Mouse (Mus musculus) limb, embryonic 14.5 days (tissue): ENCODE measurements around the gene Gm7879. TPM values are rescaled to one million over a fixed set of nuclear protein-coding genes. Genes with fewer than 3 reads are reported as not detected.

ENCODE experiments used
- ATAC-seq: fragments of 200-750 bp; cut with Nextera tagmentation; 2 replicates; pipeline ENCODE4 v1.8.0; 2017; ENCODE audit warnings: low read depth, moderate number of reproducible peaks, moderate TSS enrichment; ENCODE audit not compliant: low FRiP score
- DNase-seq: peaks from one replicate; pipeline ENCODE4 v3.0.0-alpha.2; 2015; ENCODE audit warnings: low spot score
- H3K27ac ChIP-seq: fragments of 300-500 bp; sonication (generic); replicated peaks from 2 replicates; pipeline ENCODE4 v1.5.1; 2014; ENCODE audit warnings: low read depth, mild to moderate bottlenecking, low read length, moderate library complexity, mixed read lengths
- H3K27me3 ChIP-seq: fragments of 300-500 bp; sonication (generic); 2 replicates; pipeline ENCODE4 v1.6.1; 2014; ENCODE audit warnings: low read length, mixed read lengths; ENCODE audit not compliant: control insufficient read depth, insufficient read depth
- H3K36me3 ChIP-seq: fragments of 300-500 bp; sonication (generic); 2 replicates; pipeline ENCODE4 v1.6.1; 2014; ENCODE audit warnings: mild to moderate bottlenecking, low read length, moderate library complexity, mixed read lengths; ENCODE audit not compliant: control insufficient read depth, insufficient read depth
- H3K4me1 ChIP-seq: fragments of 300-500 bp; sonication (generic); 2 replicates; pipeline ENCODE4 v1.6.1; 2014; ENCODE audit warnings: antibody characterized with exemption, low read length, mixed read lengths; ENCODE audit not compliant: control insufficient read depth, insufficient read depth
- H3K4me2 ChIP-seq: fragments of 300-500 bp; sonication (generic); replicated peaks from 2 replicates; pipeline ENCODE4 v1.6.1; 2014; ENCODE audit warnings: low read depth, mild to moderate bottlenecking, low read length, moderate library complexity; ENCODE audit not compliant: severe bottlenecking
- H3K4me3 ChIP-seq: fragments of 300-500 bp; sonication (generic); replicated peaks from 2 replicates; pipeline ENCODE4 v1.5.1; 2014; ENCODE audit warnings: low read length
- H3K9ac ChIP-seq: fragments of 300-500 bp; sonication (generic); 2 replicates; pipeline ENCODE4 v1.6.1; 2014; ENCODE audit warnings: mild to moderate bottlenecking, low read depth, low read length, moderate library complexity; ENCODE audit not compliant: severe bottlenecking
- H3K9me3 ChIP-seq: fragments of 300-500 bp; sonication (generic); 2 replicates; pipeline ENCODE4 v1.6.1; 2016; ENCODE audit warnings: low read length; ENCODE audit not compliant: control insufficient read depth
- POLR2A ChIP-seq: fragments of 200-500 bp; IDR thresholded peaks from 2 replicates; pipeline ENCODE4 v1.8.0; 2012; ENCODE audit warnings: inconsistent platforms, mild to moderate bottlenecking, moderate library complexity, borderline replicate concordance; ENCODE audit not compliant: insufficient read depth, insufficient read length; ENCODE audit errors: extremely low read depth
- WGBS: fragments of 180-500 bp; shearing (Covaris S2); extraction: QIAGEN DNeasy Blood & Tissue Kit; methylation state at CpG from one replicate; pipeline ENCODE4 v1.1.7; 2014; 5-methylcytosine and 5-hydroxymethylcytosine counted together
- polyA plus RNA-seq, 2 experiments: library from polyadenylated mRNA; depleted of rRNA in 1 of 2; stranded (reverse) in 1 of 2; unstranded in 1 of 2; fragments of >200 nt; fragmentation: Nextera tagmentation in 1 of 2; extraction: Ambion mirVana in 1 of 2; gene quantifications; 2 replicates each; pipeline versions ENCODE4 v1.2.1 to v1.2.3; 2012 to 2014

The Gm7879 gene
- polyA plus RNA-seq, 2 experiments = 0.38 to 0.70 TPM

GRCm38 (mm10) chr5:43871845-43872244 lies 41.1 kb upstream of the Gm7879 start:
- 85% methylated on average over 1 of the region's 1 CpGs for WGBS
- DNase-seq = no peak
- H3K4me2 ChIP-seq = no peak overlapping the region
- no peak overlapping the region for H3K27ac ChIP-seq
- H3K4me1 ChIP-seq = peaks cover 11% of the 10 kb centered on the region; the same call in 1 of the 2 replicates
- TF ChIP-seq POLR2A = no peak
- H3K9me3 ChIP-seq = no peaks in the 10 kb centered on the region
- no peaks in the 10 kb centered on the region for H3K36me3 ChIP-seq
- no peak overlapping the region for H3K9ac ChIP-seq
- no peak overlapping the region for H3K4me3 ChIP-seq
- no peak for ATAC-seq
- H3K27me3 ChIP-seq = no peaks in the 10 kb centered on the region

GRCm38 (mm10) chr5:43872652-43873051 lies 40.3 kb upstream of the Gm7879 start:
- TF ChIP-seq POLR2A = no peak
- ATAC-seq (no peak), DNase-seq (no peak)
- Histone ChIP-seq H3K9me3 (no peaks in the 10 kb centered on the region), H3K27ac (no peak overlapping the region), H3K27me3 (no peaks in the 10 kb centered on the region), H3K4me1 (peaks cover 11% of the 10 kb centered on the region; the same call in 1 of the 2 replicates), H3K9ac (no peak overlapping the region), H3K4me2 (no peak overlapping the region), H3K36me3 (no peaks in the 10 kb centered on the region), H3K4me3 (no peak overlapping the region)
- 65% methylated on average over 1 of the region's 1 CpGs for WGBS

GRCm38 (mm10) chr5:43882034-43882433 lies 30.9 kb upstream of the Gm7879 start:
- Histone ChIP-seq H3K4me2 (no peak overlapping the region), H3K4me3 (no peak overlapping the region), H3K27ac (no peak overlapping the region), H3K4me1 (peaks cover 6% of the 10 kb centered on the region), H3K27me3 (no peaks in the 10 kb centered on the region), H3K36me3 (no peaks in the 10 kb centered on the region), H3K9me3 (no peaks in the 10 kb centered on the region), H3K9ac (no peak overlapping the region)
- ATAC-seq (no peak), DNase-seq (no peak)
- no peak for TF ChIP-seq POLR2A
- 88% methylated on average over 3 of the region's 3 CpGs for WGBS

GRCm38 (mm10) chr5:43885060-43885820 lies 27.7 kb upstream of the Gm7879 start:
- Histone ChIP-seq H3K27ac (no peak overlapping the region), H3K9ac (no peak overlapping the region), H3K9me3 (no peaks in the 10 kb centered on the region)

GRCm38 (mm10) chr5:43892386-43892785 lies 20.6 kb upstream of the Gm7879 start:
- DNase-seq = peak; percentile 49
- no peak for TF ChIP-seq POLR2A
- H3K27ac ChIP-seq = no peak overlapping the region
- H3K27me3 ChIP-seq = no peaks in the 10 kb centered on the region
- ATAC-seq = no peak
- no peaks in the 10 kb centered on the region for H3K36me3 ChIP-seq
- no peak overlapping the region for H3K4me2 ChIP-seq
- no peak overlapping the region for H3K9ac ChIP-seq
- no peaks in the 10 kb centered on the region for H3K9me3 ChIP-seq
- H3K4me3 ChIP-seq = no peak overlapping the region
- peaks cover 3% of the 10 kb centered on the region; the same call in 1 of the 2 replicates for H3K4me1 ChIP-seq
- 26% methylated on average over 1 of the region's 1 CpGs for WGBS

More at GRCm38 (mm10) chr5:43885060-43885820, 27.7 kb upstream of the Gm7879 start:
- WGBS = 15% methylated on average over 3 of the region's 3 CpGs
- Histone ChIP-seq H3K4me2 (no peak overlapping the region), H3K4me3 (no peak overlapping the region), H3K36me3 (no peaks in the 10 kb centered on the region), H3K4me1 (peaks cover 6% of the 10 kb centered on the region), H3K27me3 (no peaks in the 10 kb centered on the region)
- ATAC-seq (no peak), DNase-seq (no peak)
- TF ChIP-seq POLR2A = no peak
